Mouse (Mus musculus) stomach, embryonic 16.5 days (tissue): ENCODE data around the gene Kcnmb1. TPM values are rescaled to one million over a fixed set of nuclear protein-coding genes. Genes with fewer than 3 reads are reported as not detected.

Experiments used
- ATAC-seq: fragments of 200-750 bp; cut with Nextera tagmentation; 2 replicates; pipeline ENCODE4 v1.8.0; 2017; ENCODE audit warnings: moderate number of reproducible peaks, moderate TSS enrichment; ENCODE audit not compliant: insufficient read depth, low FRiP score
- H3K27ac ChIP-seq: fragments of 300-500 bp; sonication (generic); 2 replicates; pipeline ENCODE4 v1.5.1; 2014; ENCODE audit warnings: low read length
- H3K27me3 ChIP-seq: fragments of 300-500 bp; sonication (generic); 2 replicates; pipeline ENCODE4 v1.6.1; 2014; ENCODE audit warnings: low read length, control low read depth, mixed read lengths; ENCODE audit not compliant: control insufficient read depth, insufficient read depth
- H3K36me3 ChIP-seq: fragments of 300-500 bp; sonication (generic); 2 replicates; pipeline ENCODE4 v1.6.1; 2014; ENCODE audit warnings: low read length; ENCODE audit not compliant: control insufficient read depth, insufficient read depth
- H3K4me1 ChIP-seq: fragments of 300-500 bp; sonication (generic); 2 replicates; pipeline ENCODE4 v1.6.1; 2014; ENCODE audit warnings: low read length, control low read depth, mixed read lengths; ENCODE audit not compliant: control insufficient read depth, insufficient read depth
- H3K4me2 ChIP-seq: fragments of 300-500 bp; sonication (generic); 2 replicates; pipeline ENCODE4 v1.6.1; 2014; ENCODE audit warnings: low read depth, low read length, mixed read lengths
- H3K4me3 ChIP-seq: fragments of 300-500 bp; sonication (generic); replicated peaks from 2 replicates; pipeline ENCODE4 v1.5.1; 2014; ENCODE audit warnings: mild to moderate bottlenecking, low read length
- H3K9ac ChIP-seq: fragments of 300-500 bp; sonication (generic); 2 replicates; pipeline ENCODE4 v1.6.1; 2014; ENCODE audit warnings: low read length
- H3K9me3 ChIP-seq: fragments of 300-500 bp; sonication (generic); replicated peaks from 2 replicates; pipeline ENCODE4 v1.6.1; 2016; ENCODE audit warnings: low read length, control low read depth; ENCODE audit not compliant: control insufficient read depth
- WGBS: fragments of 180-500 bp; shearing (Covaris S2); extraction: QIAGEN DNeasy Blood & Tissue Kit; methylation state at CpG from one replicate; pipeline ENCODE4 v1.1.7; 2014; 5-methylcytosine and 5-hydroxymethylcytosine counted together
- polyA plus RNA-seq: library from polyadenylated mRNA; unstranded; fragments of >200 nt; fragmentation: Nextera tagmentation; extraction: Ambion mirVana; gene quantifications from 2 replicates; pipeline ENCODE4 v1.2.1, GENCODE M21; 2015

Kcnmb1 gene
- polyA plus RNA-seq, 1 experiment from 2014 or later = 2.6 TPM

DNA sequence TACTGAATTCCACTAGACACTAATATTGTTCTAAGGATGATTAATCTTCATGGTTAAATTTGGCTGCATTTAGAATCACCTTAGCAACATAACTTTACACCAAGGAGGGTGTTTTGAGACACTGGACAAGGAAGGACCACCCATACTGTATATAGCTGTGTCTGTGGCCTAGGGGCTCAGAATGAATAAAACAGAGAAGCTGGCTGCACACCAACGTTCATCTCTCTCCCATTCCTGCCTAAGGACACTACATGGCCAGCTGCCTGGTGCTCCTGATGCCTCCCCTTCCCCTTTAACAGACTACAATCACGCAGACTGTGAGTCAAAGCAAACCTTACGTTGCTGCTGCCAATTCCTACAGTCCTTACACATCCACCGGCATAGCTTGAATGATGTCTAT lies 6.8 kb upstream of the Kcnmb1 start:
- no peaks in the 10 kb centered on the region for H3K36me3 ChIP-seq
- no peak overlapping the region for H3K4me2 ChIP-seq
- ATAC-seq = peak; percentile 50; the same call in 1 of the 2 replicates
- H3K9ac ChIP-seq = no peak overlapping the region
- H3K4me3 ChIP-seq = no peak overlapping the region
- WGBS = 56% methylated on average over 4 of the region's 4 CpGs
- no peaks in the 10 kb centered on the region for H3K27me3 ChIP-seq
- no peaks in the 10 kb centered on the region for H3K4me1 ChIP-seq
- no peaks in the 10 kb centered on the region for H3K9me3 ChIP-seq
- H3K27ac ChIP-seq = no peak overlapping the region

DNA sequence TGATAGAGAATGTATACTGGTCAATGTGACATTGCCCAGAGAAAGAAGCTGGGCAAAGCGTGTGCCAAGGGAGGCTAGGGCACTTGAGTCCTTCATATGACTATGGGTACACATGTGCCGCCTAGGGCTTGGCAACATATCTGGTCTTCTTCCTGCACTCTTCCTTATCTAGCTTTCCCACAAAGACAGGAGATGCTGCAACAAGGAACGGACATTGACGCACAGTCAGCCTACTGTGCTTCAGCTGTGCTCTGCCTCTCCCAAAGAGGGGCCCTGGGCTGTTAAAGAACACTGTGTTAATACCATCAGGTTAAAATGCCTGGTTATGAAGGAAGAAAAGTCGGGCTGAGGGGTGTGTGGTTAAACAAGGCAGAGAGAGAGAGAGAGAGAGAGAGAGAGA lies 6.2 kb upstream of the Kcnmb1 start:
- 75% methylated on average over 5 of the region's 5 CpGs for WGBS
- Histone ChIP-seq H3K9me3 (no peaks in the 10 kb centered on the region), H3K27me3 (no peaks in the 10 kb centered on the region), H3K4me1 (no peaks in the 10 kb centered on the region), H3K4me2 (no peak overlapping the region), H3K27ac (peak overlapping the region; percentile 10; the same call in 1 of the 2 replicates), H3K9ac (no peak overlapping the region), H3K36me3 (no peaks in the 10 kb centered on the region), H3K4me3 (no peak overlapping the region)
- no peak for ATAC-seq

GRCm38 (mm10) chr11:33957595-33957994 lies 5.2 kb upstream of the Kcnmb1 start:
- Histone ChIP-seq H3K4me1 (0 out of 2 replicates have a peak, but pooled peaks cover 3% of the 10 kb centered on the region), H3K4me2 (no peak overlapping the region), H3K36me3 (no peaks in the 10 kb centered on the region), H3K9me3 (no peaks in the 10 kb centered on the region), H3K9ac (no peak overlapping the region), H3K27ac (peak overlapping the region; percentile 6; the same call in 1 of the 2 replicates), H3K27me3 (no peaks in the 10 kb centered on the region), H3K4me3 (no peak overlapping the region)
- ATAC-seq = no peak
- WGBS = 77% methylated on average over 6 of the region's 6 CpGs

DNA sequence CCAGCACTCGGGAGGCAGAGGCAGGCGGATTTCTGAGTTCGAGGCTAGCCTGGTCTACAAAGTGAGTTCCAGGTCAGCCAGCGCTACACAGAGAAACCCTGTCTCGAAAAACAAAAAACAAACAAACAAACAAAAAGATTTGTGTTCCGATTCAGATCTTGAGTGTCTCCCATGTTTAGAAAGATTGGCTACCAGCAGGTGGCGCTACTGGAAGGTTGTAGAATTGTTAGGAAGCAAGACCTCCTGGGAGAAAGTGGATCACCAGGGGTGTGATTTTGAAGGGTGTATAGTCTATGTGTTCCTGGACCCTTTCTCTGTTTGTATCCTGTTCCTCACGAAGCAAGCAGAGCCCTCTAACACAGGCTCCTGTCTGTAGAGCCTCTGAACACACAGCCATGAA lies 4.1 kb upstream of the Kcnmb1 start:
- no peak for ATAC-seq
- Histone ChIP-seq H3K4me2 (no peak overlapping the region), H3K4me1 (0 out of 2 replicates have a peak, but pooled peaks cover 7% of the 10 kb centered on the region), H3K9me3 (no peaks in the 10 kb centered on the region), H3K36me3 (no peaks in the 10 kb centered on the region), H3K27me3 (no peaks in the 10 kb centered on the region), H3K9ac (no peak overlapping the region), H3K4me3 (no peak overlapping the region), H3K27ac (no peak overlapping the region)
- 77% methylated on average over 8 of the region's 8 CpGs for WGBS

- no peak overlapping the region for H3K4me3 ChIP-seq
- no peak for ATAC-seq
- 37% methylated on average over 7 of the region's 7 CpGs for WGBS
- no peak overlapping the region for H3K9ac ChIP-seq
- no peaks in the 10 kb centered on the region for H3K27me3 ChIP-seq
- H3K36me3 ChIP-seq = no peaks in the 10 kb centered on the region
- H3K4me2 ChIP-seq = no peak overlapping the region
- H3K9me3 ChIP-seq = no peaks in the 10 kb centered on the region
- H3K4me1 ChIP-seq = 0 out of 2 replicates have a peak, but pooled peaks cover 7% of the 10 kb centered on the region
- H3K27ac ChIP-seq = peak overlapping the region; percentile 85
Measured at GRCm38 (mm10) chr11:33962178-33962577, 635 bp upstream of the Kcnmb1 start.

DNA sequence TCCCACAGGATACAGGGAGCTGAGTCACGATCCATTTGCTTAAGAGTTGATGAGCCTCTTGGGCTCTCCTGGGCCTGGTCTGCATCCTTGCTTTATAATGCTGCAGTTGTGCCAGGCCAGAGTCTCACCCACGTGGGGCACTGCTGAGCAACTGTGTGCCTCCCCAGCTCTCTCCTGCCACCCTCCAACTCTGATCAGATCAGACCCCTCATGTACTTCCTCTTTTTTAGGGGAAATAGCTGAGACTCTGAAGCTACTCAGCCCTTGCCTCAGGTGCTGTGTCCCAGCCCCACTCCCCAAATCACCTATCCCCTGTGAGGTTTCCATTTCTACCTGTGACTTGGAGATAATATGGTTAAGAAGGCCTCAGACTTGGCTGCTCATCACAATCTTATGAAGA lies 2.6 kb downstream of the Kcnmb1 start:
- no peak overlapping the region for H3K27ac ChIP-seq
- no peaks in the 10 kb centered on the region for H3K36me3 ChIP-seq
- H3K9ac ChIP-seq = no peak overlapping the region
- no peaks in the 10 kb centered on the region for H3K27me3 ChIP-seq
- WGBS = 59% methylated on average over 2 of the region's 2 CpGs
- H3K4me2 ChIP-seq = no peak overlapping the region
- no peak overlapping the region for H3K4me3 ChIP-seq
- no peaks in the 10 kb centered on the region for H3K9me3 ChIP-seq
- ATAC-seq = no peak
- peaks cover 10% of the 10 kb centered on the region; the same call in 1 of the 2 replicates for H3K4me1 ChIP-seq

- Histone ChIP-seq H3K4me3 (no peak overlapping the region), H3K27ac (no peak overlapping the region), H3K9ac (no peak overlapping the region), H3K36me3 (no peaks in the 10 kb centered on the region), H3K27me3 (no peaks in the 10 kb centered on the region), H3K4me1 (peaks cover 6% of the 10 kb centered on the region; the same call in 1 of the 2 replicates), H3K4me2 (no peak overlapping the region), H3K9me3 (no peaks in the 10 kb centered on the region)
- WGBS = 77% methylated on average over 4 of the region's 4 CpGs
- no peak for ATAC-seq
Measured at GRCm38 (mm10) chr11:33967708-33968107, 4.9 kb downstream of the Kcnmb1 start.

DNA sequence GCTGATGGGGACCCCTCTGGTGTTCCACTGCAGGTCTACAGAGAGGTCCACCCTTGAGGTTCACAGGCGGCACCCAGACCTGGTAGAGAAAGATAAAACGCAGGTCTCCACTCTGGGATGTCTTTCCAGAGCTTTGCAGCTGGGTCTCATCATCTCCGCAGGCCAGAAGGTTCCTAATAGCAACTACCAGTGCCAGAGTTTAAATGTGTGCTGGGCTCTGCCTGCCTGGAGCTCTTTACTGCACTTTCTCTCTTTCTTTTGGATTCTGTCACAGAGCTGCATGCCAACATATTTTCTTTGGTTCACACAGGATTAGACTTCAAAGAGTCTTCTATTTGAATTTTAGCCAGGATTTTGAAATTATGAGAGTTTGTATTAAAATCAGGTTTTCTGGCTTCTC lies 6.4 kb downstream of the Kcnmb1 start:
- Histone ChIP-seq H3K27me3 (no peaks in the 10 kb centered on the region), H3K4me3 (no peak overlapping the region), H3K9ac (no peak overlapping the region), H3K4me2 (no peak overlapping the region), H3K9me3 (no peaks in the 10 kb centered on the region), H3K27ac (no peak overlapping the region), H3K36me3 (no peaks in the 10 kb centered on the region), H3K4me1 (peaks cover 3% of the 10 kb centered on the region; the same call in 1 of the 2 replicates)
- peak; percentile 61; the same call in 1 of the 2 replicates for ATAC-seq
- 43% methylated on average over 3 of the region's 3 CpGs for WGBS

GRCm38 (mm10) chr11:33972114-33972513 lies 9.3 kb downstream of the Kcnmb1 start:
- Histone ChIP-seq H3K4me1 (peaks cover 3% of the 10 kb centered on the region; the same call in 1 of the 2 replicates), H3K27ac (no peak overlapping the region), H3K4me3 (no peak overlapping the region), H3K4me2 (no peak overlapping the region), H3K27me3 (no peaks in the 10 kb centered on the region), H3K9ac (no peak overlapping the region), H3K9me3 (no peaks in the 10 kb centered on the region), H3K36me3 (no peaks in the 10 kb centered on the region)
- no peak for ATAC-seq
- 75% methylated on average over 7 of the region's 7 CpGs for WGBS
